Mouse (Mus musculus): ENCODE results near the gene Otogl.

GRCm38 (mm10) chr10:107746717-107747116 is 165.2 kb downstream of the Otogl start:
- TF ChIP-seq POLR2A (IDR thresholded peaks at IDR 0.05; ENCODE audit: low read depth, low read length), result no peak
- TF ChIP-seq CTCF (IDR thresholded peaks at IDR 0.05; ENCODE audit: extremely low read depth, insufficient read depth, insufficient read length, insufficient replicate concordance), result no peak

All from spleen, adult 2 months (tissue).